Mouse (Mus musculus) kidney, adult 2 months (tissue): ENCODE measurements around the gene Rubcnl. TPM values are rescaled to one million over a fixed set of nuclear protein-coding genes. Genes with fewer than 3 reads are reported as not detected.

Experiments
- DNase-seq: peaks from one replicate; pipeline ENCODE4 v3.0.0; 2021
- H3K27ac ChIP-seq: fragments of 200-500 bp; 2 replicates; pipeline ENCODE4 v1.5.1; 2012; ENCODE audit warnings: low read depth, low read length, control low read depth, inconsistent platforms; ENCODE audit not compliant: insufficient read depth
- H3K27me3 ChIP-seq: fragments of 200-500 bp; replicated peaks from 2 replicates; pipeline ENCODE4 v1.6.1; 2012; ENCODE audit warnings: mild to moderate bottlenecking, moderate library complexity, low read length, inconsistent platforms; ENCODE audit not compliant: control insufficient read depth, insufficient read depth
- H3K36me3 ChIP-seq: fragments of 200-500 bp; 2 replicates; pipeline ENCODE4 v1.6.1; 2012; ENCODE audit warnings: mild to moderate bottlenecking, moderate library complexity, low read length, inconsistent platforms; ENCODE audit not compliant: control insufficient read depth, insufficient read depth
- H3K4me1 ChIP-seq: fragments of 200-500 bp; 2 replicates; pipeline ENCODE4 v1.6.1; 2011; ENCODE audit warnings: low read length; ENCODE audit not compliant: control insufficient read depth, insufficient read depth
- H3K4me3 ChIP-seq: fragments of 200-500 bp; 2 replicates; pipeline ENCODE4 v1.5.1; 2011; ENCODE audit warnings: mild to moderate bottlenecking, low read depth, low read length, control low read depth; ENCODE audit not compliant: insufficient read depth
- CTCF ChIP-seq: fragments of 200-500 bp; conservative IDR thresholded peaks from 2 replicates; pipeline ENCODE4 v1.5.1; 2011; ENCODE audit warnings: low read depth, mild to moderate bottlenecking, control low read depth, low read length, moderate library complexity, mixed read lengths; ENCODE audit not compliant: insufficient read depth, insufficient read length
- POLR2A ChIP-seq: fragments of 200-500 bp; IDR thresholded peaks from one replicate; pipeline ENCODE4 v1.6.1; 2011; ENCODE audit warnings: low read depth, low read length, control low read depth
- WGBS: fragments of 180-500 bp; shearing (Covaris S2); methylation state at CpG from one replicate; pipeline ENCODE4 v1.1.7; 2018; 5-methylcytosine and 5-hydroxymethylcytosine counted together
- polyA plus RNA-seq: library from polyadenylated mRNA; depleted of rRNA; stranded (reverse); fragments of >200 nt; gene quantifications from 2 replicates; pipeline ENCODE4 v1.2.3, GENCODE M21; 2012

The Rubcnl gene
- polyA plus RNA-seq, 1 experiment = 1.2 TPM

GRCm38 (mm10) chr14:74984817-74985391, 30.9 kb upstream of the Rubcnl start:
- Histone ChIP-seq H3K4me1 (no peaks in the 10 kb centered on the region), H3K36me3 (no peaks in the 10 kb centered on the region), H3K27ac (no peak overlapping the region), H3K27me3 (no peaks in the 10 kb centered on the region; the same call in 1 of the 2 replicates), H3K4me3 (no peak overlapping the region)
- WGBS = 82% methylated on average over 7 of the region's 7 CpGs
- no peak for DNase-seq
- TF ChIP-seq POLR2A = no peak
- no peak for TF ChIP-seq CTCF

GRCm38 (mm10) chr14:74985658-74986057, 30.2 kb upstream of the Rubcnl start:
- Histone ChIP-seq H3K27ac (no peak overlapping the region), H3K4me1 (no peaks in the 10 kb centered on the region), H3K4me3 (no peak overlapping the region), H3K27me3 (no peaks in the 10 kb centered on the region; the same call in 1 of the 2 replicates), H3K36me3 (no peaks in the 10 kb centered on the region)
- DNase-seq = no peak
- 47% methylated on average over 4 of the region's 4 CpGs for WGBS
- TF ChIP-seq POLR2A (no peak), CTCF (no peak)

GRCm38 (mm10) chr14:74986527-74986926, 29.3 kb upstream of the Rubcnl start:
- Histone ChIP-seq H3K4me3 (no peak overlapping the region), H3K36me3 (no peaks in the 10 kb centered on the region), H3K4me1 (no peaks in the 10 kb centered on the region), H3K27me3 (no peaks in the 10 kb centered on the region; the same call in 1 of the 2 replicates), H3K27ac (no peak overlapping the region)
- TF ChIP-seq POLR2A (no peak), CTCF (no peak)
- DNase-seq = no peak
- 77% methylated on average over 3 of the region's 3 CpGs for WGBS

GRCm38 (mm10) chr14:74989322-74989721, 26.5 kb upstream of the Rubcnl start:
- Histone ChIP-seq H3K27me3 (no peaks in the 10 kb centered on the region), H3K27ac (no peak overlapping the region), H3K4me3 (no peak overlapping the region), H3K4me1 (no peaks in the 10 kb centered on the region), H3K36me3 (no peaks in the 10 kb centered on the region)
- no peak for DNase-seq
- WGBS = 63% methylated on average over 4 of the region's 4 CpGs
- TF ChIP-seq CTCF (no peak), POLR2A (no peak)

- Histone ChIP-seq H3K36me3 (no peaks in the 10 kb centered on the region), H3K4me1 (no peaks in the 10 kb centered on the region), H3K27ac (no peak overlapping the region), H3K4me3 (no peak overlapping the region), H3K27me3 (no peaks in the 10 kb centered on the region)
- no peak for DNase-seq
- TF ChIP-seq POLR2A (no peak), CTCF (no peak)
- 95% methylated on average over 4 of the region's 4 CpGs for WGBS
Observed at GRCm38 (mm10) chr14:74989909-74990308, 25.9 kb upstream of the Rubcnl start.

GRCm38 (mm10) chr14:74990504-74990903, 25.3 kb upstream of the Rubcnl start:
- H3K36me3 ChIP-seq = no peaks in the 10 kb centered on the region
- DNase-seq = peak; percentile 69
- TF ChIP-seq CTCF (peak; percentile 25; the same call in 1 of the 2 replicates), POLR2A (no peak)
- H3K27me3 ChIP-seq = no peaks in the 10 kb centered on the region
- no peaks in the 10 kb centered on the region for H3K4me1 ChIP-seq
- WGBS = 0% methylated on average over 1 of the region's 1 CpGs
- no peak overlapping the region for H3K4me3 ChIP-seq
- H3K27ac ChIP-seq = no peak overlapping the region

- Histone ChIP-seq H3K36me3 (no peaks in the 10 kb centered on the region), H3K27me3 (no peaks in the 10 kb centered on the region), H3K27ac (no peak overlapping the region), H3K4me1 (no peaks in the 10 kb centered on the region), H3K4me3 (no peak overlapping the region)
- DNase-seq = no peak
- WGBS = 44% methylated on average over 3 of the region's 3 CpGs
- TF ChIP-seq CTCF (no peak), POLR2A (no peak)
Observed at GRCm38 (mm10) chr14:74996556-74996955, 19.3 kb upstream of the Rubcnl start.
